Mouse (Mus musculus) stomach, postnatal 0 days (tissue): ENCODE measurements around the gene Gm11938.

Experiments
- CTCF ChIP-seq: IDR thresholded peaks from 2 replicates; pipeline ENCODE4 v1.5.1; 2016; ENCODE audit warnings: antibody characterized with exemption, low read depth, mild to moderate bottlenecking, moderate library complexity
- EP300 ChIP-seq: optimal IDR thresholded peaks from 2 replicates; pipeline ENCODE3; 2016; ENCODE audit warnings: antibody characterized with exemption

GRCm38 (mm10) chr11:99580636-99581035 lies 22.5 kb downstream of the Gm11938 start, which contains the start of gene Krtap1-5:
- TF ChIP-seq CTCF (no peak), EP300 (no peak)
